Mouse (Mus musculus) embryonic facial prominence, embryonic 15.5 days (tissue): ENCODE data around the gene Nup210l. TPM values are rescaled to one million over a fixed set of nuclear protein-coding genes. Genes with fewer than 3 reads are reported as not detected.

Experiments used
- ATAC-seq: fragments of 200-750 bp; cut with Nextera tagmentation; 2 replicates; pipeline ENCODE4 v1.8.0; 2017; ENCODE audit warnings: low read depth, moderate TSS enrichment; ENCODE audit not compliant: insufficient number of reproducible peaks, low FRiP score, low TSS enrichment
- H3K27ac ChIP-seq: fragments of 300-500 bp; sonication (generic); replicated peaks from 2 replicates; pipeline ENCODE4 v1.5.1; 2015; ENCODE audit warnings: mild to moderate bottlenecking, inconsistent platforms
- H3K27me3 ChIP-seq: fragments of 300-500 bp; sonication (generic); 2 replicates; pipeline ENCODE4 v1.6.1; 2015; ENCODE audit warnings: inconsistent platforms
- H3K36me3 ChIP-seq: fragments of 300-500 bp; sonication (generic); 2 replicates; pipeline ENCODE4 v1.6.1; 2015; ENCODE audit warnings: mild to moderate bottlenecking, inconsistent platforms
- H3K4me1 ChIP-seq: fragments of 300-500 bp; sonication (generic); 2 replicates; pipeline ENCODE4 v1.6.1; 2015; ENCODE audit warnings: inconsistent platforms
- H3K4me2 ChIP-seq: fragments of 300-500 bp; sonication (generic); replicated peaks from 2 replicates; pipeline ENCODE4 v1.6.1; 2015; ENCODE audit warnings: mild to moderate bottlenecking, inconsistent platforms
- H3K4me3 ChIP-seq: fragments of 300-500 bp; sonication (generic); replicated peaks from 2 replicates; pipeline ENCODE4 v1.5.1; 2015; ENCODE audit warnings: mild to moderate bottlenecking, inconsistent platforms
- H3K9ac ChIP-seq: fragments of 300-500 bp; sonication (generic); 2 replicates; pipeline ENCODE4 v1.6.1; 2015; ENCODE audit warnings: inconsistent platforms
- H3K9me3 ChIP-seq: fragments of 300-500 bp; sonication (generic); replicated peaks from 2 replicates; pipeline ENCODE4 v1.6.1; 2016; ENCODE audit warnings: inconsistent platforms
- WGBS: fragments of 180-500 bp; shearing (Covaris S2); methylation state at CpG from one replicate; pipeline ENCODE4 v1.1.7; 2015; 5-methylcytosine and 5-hydroxymethylcytosine counted together
- polyA plus RNA-seq: library from polyadenylated mRNA; unstranded; fragments of >200 nt; fragmentation: Nextera tagmentation; extraction: Ambion mirVana; gene quantifications from 2 replicates; pipeline ENCODE4 v1.2.1, GENCODE M21; 2015

Nup210l gene
- polyA plus RNA-seq, 1 experiment from 2014 or later = 0.36 TPM

DNA sequence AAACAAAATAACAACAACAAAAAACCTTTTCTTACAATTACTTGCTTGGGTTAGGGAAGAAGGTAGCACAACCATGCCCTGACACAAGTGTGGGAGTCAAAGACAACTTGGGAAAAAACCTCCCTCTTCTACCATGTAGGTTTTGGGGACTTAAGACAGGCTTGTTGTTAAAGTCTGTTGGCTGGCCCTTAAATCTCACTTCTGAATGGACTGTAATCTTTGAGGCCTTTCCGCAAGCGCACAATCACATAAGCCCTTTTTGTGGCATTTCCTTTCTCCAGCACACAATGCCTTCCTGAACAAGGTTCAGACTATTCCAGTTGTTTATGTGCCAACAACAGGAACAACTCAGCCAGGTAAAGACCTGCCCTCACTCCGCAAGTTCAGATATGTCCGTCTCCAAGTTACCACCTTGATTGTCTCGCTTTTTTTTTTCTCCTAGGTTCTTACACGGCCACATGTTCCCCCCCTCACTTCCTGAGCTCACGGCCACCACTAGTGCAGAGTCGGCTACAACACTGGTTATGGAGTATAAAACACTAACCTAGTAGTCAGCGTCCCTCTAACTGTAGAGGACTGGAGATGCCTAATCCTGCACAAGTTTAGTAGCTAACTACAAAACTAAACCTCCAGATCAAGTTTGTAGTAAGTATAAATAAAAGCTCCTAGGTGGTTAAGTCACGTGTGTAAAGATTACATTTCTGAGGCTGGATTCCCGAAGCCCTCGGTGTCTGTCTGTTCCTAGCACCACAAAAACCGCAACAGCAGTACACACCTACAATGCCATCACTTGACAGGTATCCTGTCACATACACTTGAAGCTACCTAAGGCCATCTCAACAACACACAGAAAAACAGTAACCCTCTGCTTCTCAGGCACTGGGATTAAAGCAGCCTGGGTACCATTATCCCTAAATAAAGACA lies 107.8 kb downstream of the Nup210l start:
- no peak overlapping the region for H3K27ac ChIP-seq
- H3K9ac ChIP-seq = peak overlapping the region; percentile 12; the same call in 1 of the 2 replicates
- H3K4me1 ChIP-seq = peaks cover 27% of the 10 kb centered on the region
- H3K27me3 ChIP-seq = no peaks in the 10 kb centered on the region
- WGBS = 69% methylated on average over 13 of the region's 13 CpGs
- H3K36me3 ChIP-seq = peaks cover 41% of the 10 kb centered on the region
- ATAC-seq = no peak
- H3K4me2 ChIP-seq = peak overlapping the region; percentile 89
- H3K4me3 ChIP-seq = peak overlapping the region; percentile 91
- H3K9me3 ChIP-seq = no peaks in the 10 kb centered on the region

DNA sequence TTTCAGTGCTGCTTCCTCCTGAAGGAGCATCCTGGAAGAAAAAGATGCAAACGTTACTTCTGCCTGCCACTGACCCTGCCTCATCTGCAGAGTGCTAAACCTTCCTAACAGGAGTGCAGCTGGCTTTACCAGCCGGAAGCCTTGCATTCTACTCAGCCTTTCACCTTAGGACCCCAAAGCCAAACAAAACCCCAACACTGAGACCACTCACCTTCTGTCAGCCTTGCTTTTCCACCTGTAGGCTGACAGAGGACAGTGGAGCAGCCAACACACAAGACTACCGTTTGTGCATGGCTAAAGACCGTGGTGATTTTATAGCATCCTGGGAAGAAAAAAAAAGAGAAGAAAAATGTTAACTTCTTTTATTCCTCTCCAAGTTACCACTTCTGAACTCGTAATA lies 108.8 kb downstream of the Nup210l start:
- WGBS = 7% methylated on average over 5 of the region's 5 CpGs
- peak overlapping the region; percentile 89 for H3K4me2 ChIP-seq
- peaks cover 27% of the 10 kb centered on the region for H3K4me1 ChIP-seq
- peak overlapping the region; percentile 91 for H3K9ac ChIP-seq
- no peaks in the 10 kb centered on the region for H3K9me3 ChIP-seq
- H3K27me3 ChIP-seq = no peaks in the 10 kb centered on the region
- no peak for ATAC-seq
- H3K4me3 ChIP-seq = peak overlapping the region; percentile 91
- H3K27ac ChIP-seq = no peak overlapping the region; the same call in 1 of the 2 replicates
- H3K36me3 ChIP-seq = peaks cover 38% of the 10 kb centered on the region

DNA sequence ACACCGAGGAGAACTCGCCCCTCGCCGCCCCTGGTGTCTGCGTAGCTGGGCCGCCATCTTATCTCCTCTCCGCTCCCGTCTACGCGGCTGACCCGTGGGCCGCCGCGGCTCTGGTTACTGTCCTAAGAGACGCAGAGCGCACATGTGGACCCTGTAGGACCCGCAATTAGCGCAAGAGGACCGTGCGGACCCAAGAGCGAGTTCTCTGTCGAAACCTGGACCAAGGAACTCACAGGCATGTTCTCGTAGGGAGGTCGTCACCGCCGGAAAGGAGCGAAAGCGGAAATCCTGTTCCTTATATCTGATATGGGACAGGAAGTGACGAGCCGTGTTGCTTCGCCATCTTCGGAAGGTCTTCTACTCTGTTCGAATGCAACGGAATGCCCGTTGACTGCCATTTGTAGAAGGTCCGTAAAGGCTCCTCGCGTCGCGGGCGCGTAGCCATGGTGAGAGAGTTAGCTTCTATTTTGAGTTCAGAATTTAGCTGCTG lies 109.5 kb downstream of the Nup210l start, which contains the start of the genes Rps27 and Rab13:
Rps27 (minus strand) TSS at position 275 of the 490 bp plus-strand sequence.
Rab13 (plus strand) TSS at position 319 of the 490 bp plus-strand sequence.
- peak; percentile 92 for ATAC-seq
- H3K9ac ChIP-seq = peak within 1 kb of the TSS; percentile 91

DNA sequence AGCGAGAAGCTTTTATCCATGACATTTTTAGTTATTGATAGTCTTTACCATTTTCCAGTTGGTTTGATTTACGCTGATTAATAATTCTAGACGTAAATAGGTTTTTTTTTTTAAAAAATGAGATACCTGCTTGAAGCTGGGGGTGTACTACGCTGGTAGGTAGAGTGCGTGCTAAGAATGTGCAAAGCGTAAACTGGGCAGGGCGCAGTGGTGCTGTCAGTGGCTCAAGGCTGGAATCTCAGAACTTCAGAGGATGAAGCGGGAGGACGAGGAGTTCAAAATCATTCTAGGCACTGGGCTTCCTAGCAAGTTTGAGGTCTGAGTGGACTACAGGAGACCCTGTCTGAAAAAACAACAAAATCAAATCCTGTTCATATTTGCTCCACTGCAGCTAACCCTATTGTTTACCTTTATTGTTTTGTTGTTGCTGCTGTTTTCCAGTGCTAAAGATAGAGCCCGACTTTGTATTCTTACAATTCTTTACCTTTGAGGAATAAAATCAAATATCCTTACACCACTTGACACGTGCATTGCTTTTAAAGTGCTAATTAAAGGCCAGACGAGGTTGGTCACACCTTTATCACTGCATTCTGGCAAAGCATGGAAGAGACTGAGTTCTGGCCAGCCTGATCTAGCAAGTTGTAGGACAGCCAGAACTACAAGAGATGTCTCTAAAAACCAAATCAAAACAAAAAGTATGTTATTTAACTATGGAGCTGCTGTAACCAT lies 110.2 kb downstream of the Nup210l start:
- Histone ChIP-seq H3K27ac (peak overlapping the region; percentile 92), H3K4me1 (peaks cover 22% of the 10 kb centered on the region), H3K9ac (no peak overlapping the region), H3K27me3 (no peaks in the 10 kb centered on the region), H3K9me3 (no peaks in the 10 kb centered on the region), H3K4me3 (peak overlapping the region; percentile 91), H3K4me2 (peak overlapping the region; percentile 56), H3K36me3 (peaks cover 26% of the 10 kb centered on the region)
- 13% methylated on average over 12 of the region's 12 CpGs for WGBS
- no peak for ATAC-seq

More for the DNA sequence above, 109.5 kb downstream of the Nup210l start, which contains the start of the genes Rps27 and Rab13:
- Histone ChIP-seq H3K4me3 (peak within 1 kb of the TSS; percentile 91), H3K27ac (peak within 1 kb of the TSS; percentile 92), H3K4me2 (peak within 1 kb of the TSS; percentile 89), H3K9me3 (no peaks in the 10 kb centered on the region), H3K36me3 (peaks cover 31% of the 10 kb centered on the region), H3K27me3 (no peaks in the 10 kb centered on the region), H3K4me1 (peaks cover 27% of the 10 kb centered on the region)
- WGBS = 0% methylated on average over 42 of the region's 42 CpGs

DNA sequence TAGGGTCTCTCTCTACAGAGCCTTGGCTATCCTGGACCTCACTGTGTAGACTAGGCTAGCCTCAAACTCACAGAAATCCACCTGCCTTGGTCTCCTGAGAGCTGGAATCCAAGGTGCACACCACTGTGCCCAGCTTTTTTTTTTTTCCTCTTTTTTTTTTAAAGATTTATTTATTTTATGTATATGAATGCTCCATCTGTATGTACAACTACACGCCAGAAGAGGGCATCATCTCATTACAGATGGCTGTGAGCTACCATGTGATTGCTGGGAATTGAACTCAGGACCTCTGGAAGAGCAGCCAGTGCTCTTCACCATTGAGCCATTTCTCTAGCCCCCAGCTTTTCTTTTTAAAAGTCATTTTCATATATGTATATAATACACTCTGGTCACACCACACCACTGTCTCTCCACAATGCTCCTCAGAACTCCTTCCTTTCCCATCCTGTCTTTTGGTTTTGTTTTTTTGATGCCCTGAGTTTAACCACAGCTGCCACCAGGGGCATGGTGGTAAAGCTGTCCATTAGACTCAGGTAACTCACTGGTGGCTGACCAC lies 112.0 kb downstream of the Nup210l start:
- H3K9me3 ChIP-seq = no peaks in the 10 kb centered on the region
- no peak overlapping the region for H3K4me3 ChIP-seq
- H3K4me2 ChIP-seq = no peak overlapping the region
- H3K27ac ChIP-seq = no peak overlapping the region
- no peak for ATAC-seq
- H3K4me1 ChIP-seq = peaks cover 26% of the 10 kb centered on the region
- H3K27me3 ChIP-seq = no peaks in the 10 kb centered on the region
- 33% methylated on average over 1 of the region's 1 CpGs for WGBS
- peaks cover 12% of the 10 kb centered on the region for H3K36me3 ChIP-seq
- no peak overlapping the region for H3K9ac ChIP-seq

DNA sequence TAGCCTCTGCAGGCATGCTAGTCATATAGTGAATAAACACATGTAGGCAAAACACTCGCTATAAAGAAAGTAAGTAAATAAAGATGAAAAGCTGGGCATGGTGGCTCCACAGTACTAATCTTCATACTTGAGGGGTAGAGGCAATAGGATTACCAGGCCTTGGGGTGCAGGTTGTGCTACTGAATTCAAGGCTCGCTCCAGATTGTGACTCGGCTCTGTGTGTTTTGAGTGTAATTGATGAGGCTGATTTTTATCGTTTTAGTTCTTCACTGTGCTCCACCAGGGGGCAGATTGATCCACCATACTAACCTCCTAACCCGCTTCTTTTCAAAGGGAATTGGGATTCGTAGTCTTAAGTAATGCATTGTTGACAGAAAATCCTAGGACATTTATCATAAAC lies 116.2 kb downstream of the Nup210l start:
- 10% methylated on average over 6 of the region's 6 CpGs for WGBS
- H3K27me3 ChIP-seq = no peaks in the 10 kb centered on the region
- H3K36me3 ChIP-seq = peaks cover 14% of the 10 kb centered on the region
- peak overlapping the region; percentile 44; the same call in 1 of the 2 replicates for H3K9ac ChIP-seq
- peak overlapping the region; percentile 76 for H3K4me2 ChIP-seq
- peak overlapping the region; percentile 87 for H3K27ac ChIP-seq
- peaks cover 11% of the 10 kb centered on the region for H3K4me1 ChIP-seq
- H3K9me3 ChIP-seq = no peaks in the 10 kb centered on the region
- ATAC-seq = no peak
- peak overlapping the region; percentile 57 for H3K4me3 ChIP-seq

DNA sequence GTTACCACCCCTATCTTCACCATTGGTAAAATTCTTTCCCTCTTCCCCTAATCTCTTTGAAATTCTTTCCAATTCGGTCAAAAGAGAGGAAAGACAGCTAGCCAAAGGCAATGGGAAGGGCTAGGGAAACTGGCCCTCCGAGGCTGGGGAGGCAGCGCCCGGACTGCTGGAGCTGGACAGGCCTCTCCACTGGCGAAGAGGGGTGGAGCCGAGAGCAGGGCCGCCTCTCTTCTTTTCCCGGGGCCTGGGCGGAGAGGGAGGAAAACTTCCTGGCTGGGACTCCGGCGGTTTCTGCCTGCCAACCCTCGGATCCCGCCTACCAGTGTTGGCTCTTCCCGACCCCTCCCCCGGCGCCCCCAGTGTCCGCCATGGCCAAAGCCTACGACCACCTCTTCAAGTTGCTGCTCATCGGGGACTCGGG lies 116.6 kb downstream of the Nup210l start:
- Histone ChIP-seq H3K4me1 (peaks cover 11% of the 10 kb centered on the region), H3K9ac (peak overlapping the region; percentile 44), H3K4me3 (peak overlapping the region; percentile 57), H3K36me3 (peaks cover 19% of the 10 kb centered on the region), H3K9me3 (no peaks in the 10 kb centered on the region), H3K27ac (peak overlapping the region; percentile 87), H3K4me2 (peak overlapping the region; percentile 76), H3K27me3 (no peaks in the 10 kb centered on the region)
- ATAC-seq = peak; percentile 90
- WGBS = 1% methylated on average over 20 of the region's 20 CpGs

DNA sequence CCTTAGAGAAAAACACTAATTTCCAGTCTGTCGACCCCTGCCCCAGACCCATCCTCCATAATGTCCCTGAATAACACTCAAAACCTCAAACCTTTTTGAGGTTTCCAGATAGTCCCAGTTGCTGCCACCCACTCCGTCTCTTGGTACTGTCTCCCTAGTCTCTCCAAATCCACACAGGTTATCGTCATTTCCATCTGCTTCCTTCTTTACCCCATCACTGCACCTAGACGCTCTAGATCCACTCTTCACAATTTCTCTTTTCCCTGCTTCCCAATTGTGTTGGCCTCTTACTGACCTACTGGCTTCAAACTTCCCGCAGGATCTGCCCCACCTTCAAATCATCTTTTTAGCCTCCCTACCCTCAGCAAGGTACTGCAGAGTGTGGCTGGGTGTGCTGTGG lies 117.2 kb downstream of the Nup210l start:
- Histone ChIP-seq H3K27ac (peak overlapping the region; percentile 87; the same call in 1 of the 2 replicates), H3K9me3 (no peaks in the 10 kb centered on the region), H3K4me1 (peaks cover 11% of the 10 kb centered on the region), H3K36me3 (peaks cover 25% of the 10 kb centered on the region), H3K9ac (peak overlapping the region; percentile 44), H3K4me2 (peak overlapping the region; percentile 76), H3K27me3 (no peaks in the 10 kb centered on the region), H3K4me3 (peak overlapping the region; percentile 57)
- WGBS = 15% methylated on average over 5 of the region's 5 CpGs
- no peak for ATAC-seq

DNA sequence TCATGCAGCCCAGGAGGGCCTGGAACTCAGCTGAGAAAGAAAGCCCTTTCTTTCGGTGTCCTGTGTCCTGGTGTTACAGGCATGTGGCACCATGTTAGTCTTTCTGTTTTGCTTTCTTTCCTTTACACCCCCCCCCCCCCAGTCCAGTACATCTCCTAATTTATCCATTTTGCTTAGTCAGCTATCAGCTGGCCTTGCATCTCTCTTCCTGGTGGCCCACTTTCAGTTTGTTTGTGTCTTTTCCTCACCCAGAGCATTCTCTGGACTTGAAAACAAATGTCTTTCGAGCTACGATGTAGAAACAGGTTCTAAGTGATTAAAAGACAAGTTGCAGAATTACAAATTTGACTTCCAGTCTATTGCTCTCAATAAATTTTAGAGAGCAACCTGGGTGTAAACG lies 118.5 kb downstream of the Nup210l start:
- H3K9me3 ChIP-seq = no peaks in the 10 kb centered on the region
- H3K36me3 ChIP-seq = peaks cover 25% of the 10 kb centered on the region
- H3K27me3 ChIP-seq = no peaks in the 10 kb centered on the region
- 0 out of 2 replicates have a peak overlapping the region, but pooled peaks have one; percentile 76 for H3K4me2 ChIP-seq
- no peak overlapping the region for H3K27ac ChIP-seq
- 92% methylated on average over 4 of the region's 4 CpGs for WGBS
- ATAC-seq = no peak
- no peak overlapping the region for H3K9ac ChIP-seq
- H3K4me3 ChIP-seq = no peak overlapping the region
- H3K4me1 ChIP-seq = peaks cover 11% of the 10 kb centered on the region

DNA sequence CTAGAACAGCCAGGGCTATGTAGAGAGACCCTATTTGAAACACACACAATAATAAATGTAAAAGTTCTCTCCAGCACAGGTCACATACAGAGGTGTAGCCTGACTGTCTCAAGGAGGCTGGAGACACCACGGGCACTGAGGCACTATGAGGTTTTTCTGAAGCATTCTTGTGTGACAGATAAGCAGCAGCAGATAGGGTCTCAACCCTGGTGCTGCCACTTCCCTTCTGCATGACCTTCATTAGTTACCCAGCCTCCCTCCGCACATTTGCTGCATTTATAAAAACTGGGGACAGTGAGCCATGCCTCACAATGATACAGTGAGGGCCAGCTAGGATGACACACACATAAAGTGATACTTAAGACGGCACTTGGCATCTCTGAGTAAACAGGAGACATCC lies 119.0 kb downstream of the Nup210l start:
- no peak overlapping the region for H3K4me3 ChIP-seq
- no peaks in the 10 kb centered on the region for H3K9me3 ChIP-seq
- no peak for ATAC-seq
- H3K27me3 ChIP-seq = no peaks in the 10 kb centered on the region
- WGBS = 81% methylated on average over 3 of the region's 3 CpGs
- H3K4me2 ChIP-seq = no peak overlapping the region
- H3K36me3 ChIP-seq = peaks cover 25% of the 10 kb centered on the region
- no peak overlapping the region for H3K27ac ChIP-seq
- peaks cover 11% of the 10 kb centered on the region for H3K4me1 ChIP-seq
- H3K9ac ChIP-seq = no peak overlapping the region
